Mouse (Mus musculus) thymus, adult 2 months (tissue): ENCODE measurements around the gene Oca2.

Experiments
- CTCF ChIP-seq: fragments of 200-500 bp; IDR thresholded peaks from 2 replicates; pipeline ENCODE4 v1.5.1; 2012; ENCODE audit warnings: mild to moderate bottlenecking, control low read depth, low read length, moderate library complexity, borderline replicate concordance; ENCODE audit not compliant: control insufficient read depth, poor library complexity, insufficient read depth; ENCODE audit errors: extremely low read depth
- POLR2A ChIP-seq: fragments of 200-500 bp; IDR thresholded peaks from 2 replicates; pipeline ENCODE4 v1.6.1; 2012; ENCODE audit warnings: mild to moderate bottlenecking, low read length, control low read depth, moderate library complexity; ENCODE audit not compliant: control insufficient read depth, poor library complexity, insufficient read depth; ENCODE audit errors: extremely low read depth

- TF ChIP-seq CTCF (no peak), POLR2A (no peak)
Measured at GRCm38 (mm10) chr7:56388295-56388694, 148.7 kb downstream of the Oca2 start.
